Mouse (Mus musculus): ENCODE results near the gene Vegfc. TPM values are rescaled to one million over a fixed set of nuclear protein-coding genes. Genes with fewer than 3 reads are reported as not detected.

Vegfc gene
- polyA plus RNA-seq, 1 experiment from 2014 or later: 3.1 TPM

GRCm38 (mm10) chr8:54087114-54087513, 9.7 kb downstream of the Vegfc start:
- Histone ChIP-seq H3K36me3 (no peaks in the 10 kb centered on the region), H3K4me3 (replicated peaks) (no peak overlapping the region), H3K27me3 (no peaks in the 10 kb centered on the region), H3K4me1 (replicated peaks) (no peaks in the 10 kb centered on the region), H3K9ac (replicated peaks) (no peak overlapping the region), H3K9me3 (no peaks in the 10 kb centered on the region), H3K4me2 (replicated peaks) (no peak overlapping the region), H3K27ac (no peak overlapping the region)
- ATAC-seq: no peak
- 90% methylated on average over 2 of the region's 2 CpGs for WGBS

GRCm38 (mm10) chr8:54089204-54089603, 11.8 kb downstream of the Vegfc start:
- ATAC-seq: no peak
- H3K4me2 ChIP-seq (replicated peaks): no peak overlapping the region
- H3K4me3 ChIP-seq (replicated peaks): no peak overlapping the region
- no peaks in the 10 kb centered on the region for H3K4me1 ChIP-seq (replicated peaks)
- no peak overlapping the region for H3K27ac ChIP-seq
- H3K9me3 ChIP-seq: no peaks in the 10 kb centered on the region
- H3K36me3 ChIP-seq: no peaks in the 10 kb centered on the region
- no peak overlapping the region for H3K9ac ChIP-seq (replicated peaks)
- no peaks in the 10 kb centered on the region for H3K27me3 ChIP-seq
- 66% methylated on average over 4 of the region's 4 CpGs for whole genome bisulfite sequencing

GRCm38 (mm10) chr8:54089901-54090300, 12.5 kb downstream of the Vegfc start:
- Histone ChIP-seq H3K9me3 (no peaks in the 10 kb centered on the region), H3K4me3 (replicated peaks) (no peak overlapping the region), H3K36me3 (no peaks in the 10 kb centered on the region), H3K9ac (replicated peaks) (no peak overlapping the region), H3K27me3 (no peaks in the 10 kb centered on the region), H3K4me2 (replicated peaks) (no peak overlapping the region), H3K4me1 (replicated peaks) (no peaks in the 10 kb centered on the region), H3K27ac (no peak overlapping the region)
- 94% methylated on average over 2 of the region's 2 CpGs for WGBS
- no peak for ATAC-seq

- H3K27ac ChIP-seq: no peak overlapping the region
- no peak overlapping the region for H3K9ac ChIP-seq (replicated peaks)
- no peak overlapping the region for H3K4me3 ChIP-seq (replicated peaks)
- no peaks in the 10 kb centered on the region for H3K9me3 ChIP-seq
- H3K36me3 ChIP-seq: no peaks in the 10 kb centered on the region
- H3K4me1 ChIP-seq (replicated peaks): 0 out of 2 replicates have a peak, but pooled peaks cover 3% of the 10 kb centered on the region
- 38% methylated on average over 6 of the region's 6 CpGs for WGBS
- H3K4me2 ChIP-seq (replicated peaks): no peak overlapping the region
- no peak for ATAC-seq
- no peaks in the 10 kb centered on the region for H3K27me3 ChIP-seq
Observed at GRCm38 (mm10) chr8:54100058-54100457, 22.7 kb downstream of the Vegfc start.

DNA sequence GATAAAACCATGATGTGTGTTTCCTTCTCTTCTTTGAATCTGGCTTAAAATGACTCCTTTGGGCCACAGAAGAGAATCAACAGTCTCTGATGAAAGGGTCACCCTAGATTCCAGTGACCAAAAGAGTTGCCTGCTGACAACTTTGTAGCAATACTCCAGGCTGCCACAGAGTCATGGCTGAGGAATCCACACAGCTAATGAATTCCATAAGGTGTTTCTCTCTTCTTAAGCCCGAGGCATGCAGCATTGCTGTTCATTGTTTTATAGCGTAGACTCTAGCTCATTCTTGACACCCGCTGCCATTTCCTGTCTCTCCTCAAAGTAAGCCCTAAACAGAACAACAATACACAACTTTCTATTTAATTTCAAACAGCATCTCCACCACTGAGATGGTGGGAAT, 37.2 kb downstream of the Vegfc start:
- Histone ChIP-seq H3K36me3 (no peaks in the 10 kb centered on the region), H3K4me1 (replicated peaks) (no peaks in the 10 kb centered on the region), H3K4me3 (replicated peaks) (no peak overlapping the region), H3K27ac (no peak overlapping the region), H3K9me3 (no peaks in the 10 kb centered on the region), H3K9ac (replicated peaks) (no peak overlapping the region), H3K4me2 (replicated peaks) (no peak overlapping the region), H3K27me3 (no peaks in the 10 kb centered on the region)
- no peak for ATAC-seq
- 67% methylated on average over 3 of the region's 3 CpGs for WGBS

- H3K36me3 ChIP-seq: no peaks in the 10 kb centered on the region
- no peaks in the 10 kb centered on the region for H3K9me3 ChIP-seq
- H3K9ac ChIP-seq (replicated peaks): no peak overlapping the region
- no peak overlapping the region for H3K27ac ChIP-seq
- no peak for ATAC-seq
- H3K4me1 ChIP-seq (replicated peaks): no peaks in the 10 kb centered on the region
- no peak overlapping the region for H3K4me3 ChIP-seq (replicated peaks)
- WGBS: 83% methylated on average over 7 of the region's 7 CpGs
- no peaks in the 10 kb centered on the region for H3K27me3 ChIP-seq
- H3K4me2 ChIP-seq (replicated peaks): no peak overlapping the region
Observed at GRCm38 (mm10) chr8:54120115-54120514, 42.7 kb downstream of the Vegfc start.

DNA sequence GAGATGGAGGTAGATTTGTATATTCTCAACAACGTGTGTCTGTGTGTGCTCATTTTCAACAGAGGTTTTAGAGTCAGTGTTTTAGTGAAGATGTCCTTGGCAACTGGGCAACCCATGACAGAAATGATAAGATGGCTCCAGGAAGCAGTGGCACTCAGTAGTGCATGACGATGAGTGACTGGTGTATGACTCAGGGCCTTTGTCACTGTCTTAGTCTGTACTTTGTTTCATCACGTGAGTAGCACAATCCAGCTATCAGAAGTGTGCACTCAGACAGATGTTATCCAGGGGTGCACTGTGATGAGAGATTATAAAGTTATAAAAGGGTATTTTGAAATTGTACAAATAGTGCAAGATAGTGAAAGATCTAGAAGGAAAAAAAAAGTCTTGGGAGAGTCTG, 44.5 kb downstream of the Vegfc start:
- WGBS: 76% methylated on average over 3 of the region's 3 CpGs

GRCm38 (mm10) chr8:54122345-54122744, 44.9 kb downstream of the Vegfc start:
- 80% methylated on average over 1 of the region's 1 CpGs for WGBS
- Histone ChIP-seq H3K4me3 (replicated peaks) (no peak overlapping the region), H3K4me1 (replicated peaks) (no peaks in the 10 kb centered on the region), H3K27me3 (no peaks in the 10 kb centered on the region), H3K9me3 (no peaks in the 10 kb centered on the region), H3K9ac (replicated peaks) (no peak overlapping the region), H3K27ac (no peak overlapping the region), H3K36me3 (no peaks in the 10 kb centered on the region), H3K4me2 (replicated peaks) (no peak overlapping the region)
- no peak for ATAC-seq

More for the DNA sequence above, 44.5 kb downstream of the Vegfc start:
- Histone ChIP-seq H3K27me3 (no peaks in the 10 kb centered on the region), H3K27ac (no peak overlapping the region), H3K4me1 (replicated peaks) (no peaks in the 10 kb centered on the region), H3K36me3 (no peaks in the 10 kb centered on the region), H3K9ac (replicated peaks) (no peak overlapping the region), H3K4me2 (replicated peaks) (no peak overlapping the region), H3K4me3 (replicated peaks) (no peak overlapping the region), H3K9me3 (no peaks in the 10 kb centered on the region)
- ATAC-seq: no peak

DNA sequence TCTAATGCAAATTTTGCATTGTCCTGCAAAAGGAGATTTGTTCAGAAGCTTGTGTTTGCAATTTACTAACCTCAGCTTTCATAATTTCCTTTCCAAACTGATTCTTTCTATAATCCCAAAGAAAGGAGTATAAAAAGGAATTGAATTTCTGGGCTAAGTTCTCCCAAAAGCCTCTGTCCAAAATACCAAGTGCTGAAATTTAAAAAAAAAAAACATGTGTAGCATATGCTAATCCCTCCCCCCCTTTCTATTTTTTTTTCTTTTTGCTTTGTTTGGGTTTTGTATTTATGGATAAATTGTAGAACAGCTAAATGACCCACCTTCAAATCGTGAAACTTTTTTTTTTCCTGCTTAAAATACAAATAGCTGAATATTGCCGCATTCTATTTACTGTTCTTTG, 53.2 kb downstream of the Vegfc start:
- Histone ChIP-seq H3K4me1 (replicated peaks) (no peaks in the 10 kb centered on the region), H3K27ac (no peak overlapping the region), H3K36me3 (no peaks in the 10 kb centered on the region), H3K27me3 (no peaks in the 10 kb centered on the region), H3K4me3 (replicated peaks) (no peak overlapping the region), H3K4me2 (replicated peaks) (no peak overlapping the region), H3K9me3 (no peaks in the 10 kb centered on the region), H3K9ac (replicated peaks) (no peak overlapping the region)
- 92% methylated on average over 2 of the region's 2 CpGs for WGBS
- no peak for ATAC-seq

- H3K4me3 ChIP-seq (replicated peaks): no peak overlapping the region
- no peaks in the 10 kb centered on the region for H3K27me3 ChIP-seq
- ATAC-seq: 0 out of 2 replicates have a peak, but pooled peaks have one; percentile 50
- H3K36me3 ChIP-seq: no peaks in the 10 kb centered on the region
- no peak overlapping the region for H3K9ac ChIP-seq (replicated peaks)
- H3K9me3 ChIP-seq: no peaks in the 10 kb centered on the region
- no peak overlapping the region for H3K27ac ChIP-seq
- 63% methylated on average over 4 of the region's 4 CpGs for WGBS
- no peaks in the 10 kb centered on the region for H3K4me1 ChIP-seq (replicated peaks)
- H3K4me2 ChIP-seq (replicated peaks): no peak overlapping the region
Observed at GRCm38 (mm10) chr8:54153240-54153639, 75.8 kb downstream of the Vegfc start.

- peak; percentile 72; the same call in 1 of the 2 replicates for ATAC-seq
- no peak overlapping the region for H3K9ac ChIP-seq (replicated peaks)
- H3K27ac ChIP-seq: no peak overlapping the region
- no peaks in the 10 kb centered on the region for H3K27me3 ChIP-seq
- no peaks in the 10 kb centered on the region for H3K36me3 ChIP-seq
- 13% methylated on average over 5 of the region's 5 CpGs for WGBS
- no peaks in the 10 kb centered on the region for H3K9me3 ChIP-seq
- no peak overlapping the region for H3K4me3 ChIP-seq (replicated peaks)
- H3K4me1 ChIP-seq (replicated peaks): peaks cover 5% of the 10 kb centered on the region
- H3K4me2 ChIP-seq (replicated peaks): peak overlapping the region; percentile 9; the same call in 1 of the 2 replicates
Observed at GRCm38 (mm10) chr8:54163505-54163904, 86.1 kb downstream of the Vegfc start.

DNA sequence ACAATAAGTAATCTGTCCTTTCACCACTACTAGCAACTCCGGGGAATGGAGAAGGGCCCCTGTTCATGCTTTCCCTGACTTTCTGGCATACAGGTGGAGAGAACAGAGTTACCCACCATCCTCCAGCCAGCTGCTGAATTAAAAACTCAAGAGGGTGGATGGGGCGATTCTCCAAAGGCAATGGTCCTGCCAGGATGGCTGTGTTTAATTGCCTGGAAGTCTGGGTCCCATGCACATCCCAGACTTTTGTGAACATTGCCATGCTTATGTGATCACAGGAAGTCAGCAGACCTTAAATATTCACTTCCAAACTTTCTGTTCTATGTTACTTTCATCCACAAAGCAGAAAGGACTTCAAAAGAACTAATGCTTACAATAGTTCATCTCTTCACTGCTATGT, 107.9 kb downstream of the Vegfc start:
- 78% methylated on average over 2 of the region's 2 CpGs for WGBS
- no peaks in the 10 kb centered on the region for H3K27me3 ChIP-seq
- H3K27ac ChIP-seq: no peak overlapping the region
- no peaks in the 10 kb centered on the region for H3K36me3 ChIP-seq
- ATAC-seq: no peak
- no peaks in the 10 kb centered on the region for H3K9me3 ChIP-seq
- no peak overlapping the region for H3K4me3 ChIP-seq (replicated peaks)
- no peak overlapping the region for H3K4me2 ChIP-seq (replicated peaks)
- H3K9ac ChIP-seq (replicated peaks): no peak overlapping the region
- no peaks in the 10 kb centered on the region for H3K4me1 ChIP-seq (replicated peaks)

DNA sequence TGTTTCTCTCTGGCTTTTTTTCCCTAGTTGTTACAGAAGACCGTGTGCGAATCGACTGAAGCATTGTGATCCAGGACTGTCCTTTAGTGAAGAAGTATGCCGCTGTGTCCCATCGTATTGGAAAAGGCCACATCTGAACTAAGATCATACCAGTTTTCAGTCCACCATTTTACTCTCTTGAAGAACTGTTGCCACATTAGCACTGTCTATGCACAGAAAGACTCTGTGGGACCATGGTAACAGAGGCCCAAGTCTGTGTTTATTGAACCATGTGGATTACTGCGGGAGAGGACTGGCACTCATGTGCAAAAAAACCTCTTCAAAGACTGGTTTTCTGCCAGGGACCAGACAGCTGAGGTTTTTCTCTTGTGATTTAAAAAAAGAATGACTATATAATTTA, 108.5 kb downstream of the Vegfc start:
- no peak overlapping the region for H3K4me2 ChIP-seq (replicated peaks)
- no peaks in the 10 kb centered on the region for H3K36me3 ChIP-seq
- H3K4me1 ChIP-seq (replicated peaks): no peaks in the 10 kb centered on the region
- no peaks in the 10 kb centered on the region for H3K27me3 ChIP-seq
- no peak overlapping the region for H3K4me3 ChIP-seq (replicated peaks)
- WGBS: 85% methylated on average over 6 of the region's 6 CpGs
- H3K27ac ChIP-seq: no peak overlapping the region
- H3K9ac ChIP-seq (replicated peaks): no peak overlapping the region
- no peak for ATAC-seq
- H3K9me3 ChIP-seq: no peaks in the 10 kb centered on the region
